Mouse (Mus musculus) left cerebral cortex, adult 9 months (tissue): ENCODE measurements around the gene Ces3b.
"Not testable (repeated sequence)": the region's sequence is repeated elsewhere in the genome, so short reads cannot be mapped to it uniquely, and the experiment has no call there.

Experiments
- DNase-seq, 2 experiments: peaks; one replicate each; pipeline ENCODE4 v3.0.0; 2022; ENCODE audit warnings: low spot score in 2 of 2

Ces3b gene

GRCm38 (mm10) chr8:105083449-105084050 is at the start of gene Ces3b:
Ces3b (plus strand) TSS chr8:105083753.
- DNase-seq = no peak

- no peak for DNase-seq
Observed at GRCm38 (mm10) chr8:105043510-105043909, 40.0 kb upstream of the Ces3b start.

GRCm38 (mm10) chr8:105045824-105046401 is 37.6 kb upstream of the Ces3b start:
- DNase-seq = no peak

- no peak for DNase-seq
Observed at GRCm38 (mm10) chr8:105048371-105048854, 35.1 kb upstream of the Ces3b start, which contains the start of gene Ces3a. Ces3a (plus strand) TSS chr8:105048601.

- DNase-seq = no peak
Observed at GRCm38 (mm10) chr8:105056211-105056610, 27.3 kb upstream of the Ces3b start.

- DNase-seq = no peak
Observed at GRCm38 (mm10) chr8:105060056-105060455, 23.5 kb upstream of the Ces3b start.

GRCm38 (mm10) chr8:105066761-105067160 is 16.8 kb upstream of the Ces3b start:
- DNase-seq = peak in 1 of 2 experiments; percentile 1

GRCm38 (mm10) chr8:105067905-105068304 is 15.6 kb upstream of the Ces3b start:
- DNase-seq = not testable (repeated sequence)

GRCm38 (mm10) chr8:105068971-105069370 is 14.6 kb upstream of the Ces3b start:
- no peak for DNase-seq

- DNase-seq = no peak
Observed at GRCm38 (mm10) chr8:105076601-105077000, 7.0 kb upstream of the Ces3b start.

- DNase-seq = no peak
Observed at GRCm38 (mm10) chr8:105077071-105077470, 6.5 kb upstream of the Ces3b start.

GRCm38 (mm10) chr8:105078591-105078990 is 5.0 kb upstream of the Ces3b start:
- DNase-seq = no peak

GRCm38 (mm10) chr8:105080814-105081336 is 2.7 kb upstream of the Ces3b start:
- no peak for DNase-seq

- not testable (repeated sequence) for DNase-seq
Observed at GRCm38 (mm10) chr8:105088166-105088565, 4.6 kb downstream of the Ces3b start.

GRCm38 (mm10) chr8:105088581-105088980 is 5.0 kb downstream of the Ces3b start:
- DNase-seq = no peak

GRCm38 (mm10) chr8:105093992-105094391 is 10.4 kb downstream of the Ces3b start:
- no peak for DNase-seq

- not testable (repeated sequence) for DNase-seq
Observed at GRCm38 (mm10) chr8:105102101-105102785, 18.7 kb downstream of the Ces3b start.

- DNase-seq = not testable (repeated sequence)
Observed at GRCm38 (mm10) chr8:105103701-105104100, 20.1 kb downstream of the Ces3b start.

- DNase-seq = no peak
Observed at GRCm38 (mm10) chr8:105104220-105104619, 20.7 kb downstream of the Ces3b start.

- no peak for DNase-seq
Observed at GRCm38 (mm10) chr8:105129864-105130263, 46.3 kb downstream of the Ces3b start.

- DNase-seq = no peak
Observed at GRCm38 (mm10) chr8:105131509-105131908, 48.0 kb downstream of the Ces3b start, which contains the start of gene Ces4a. Ces4a (plus strand) TSS chr8:105131800.

GRCm38 (mm10) chr8:105138423-105138822 is 54.9 kb downstream of the Ces3b start:
- peak in 1 of 2 experiments; percentile 63 for DNase-seq
